Mouse (Mus musculus) lung, postnatal 25 days (tissue): ENCODE results near the gene Dock4.

Source experiments
- DNase-seq: peaks from one replicate; pipeline ENCODE4 v3.0.0; 2022; ENCODE audit warnings: low spot score

Dock4 gene

GRCm38 (mm10) chr12:40654312-40654711 lies 208.6 kb downstream of the Dock4 start:
- no peak for DNase-seq

GRCm38 (mm10) chr12:40655861-40656260 lies 210.1 kb downstream of the Dock4 start:
- DNase-seq: no peak

GRCm38 (mm10) chr12:40656438-40656837 lies 210.7 kb downstream of the Dock4 start:
- no peak for DNase-seq

GRCm38 (mm10) chr12:40657229-40657885 lies 211.6 kb downstream of the Dock4 start:
- no peak for DNase-seq

- peak; percentile 40 for DNase-seq
These were observed 213.9 kb downstream of the Dock4 start for GRCm38 (mm10) chr12:40659689-40660088.

GRCm38 (mm10) chr12:40669460-40669859 lies 223.7 kb downstream of the Dock4 start:
- no peak for DNase-seq

- DNase-seq: no peak
These were observed 225.0 kb downstream of the Dock4 start for GRCm38 (mm10) chr12:40670766-40671165.

- DNase-seq: no peak
These were observed 234.0 kb downstream of the Dock4 start for GRCm38 (mm10) chr12:40679713-40680112.

- DNase-seq: peak; percentile 51
These were observed 234.8 kb downstream of the Dock4 start for GRCm38 (mm10) chr12:40680551-40680950.

GRCm38 (mm10) chr12:40691444-40691843 lies 245.7 kb downstream of the Dock4 start:
- no peak for DNase-seq

- no peak for DNase-seq
These were observed 248.4 kb downstream of the Dock4 start for GRCm38 (mm10) chr12:40694082-40694721.

GRCm38 (mm10) chr12:40698330-40698729 lies 252.6 kb downstream of the Dock4 start:
- no peak for DNase-seq

- peak; percentile 13 for DNase-seq
These were observed 256.6 kb downstream of the Dock4 start for GRCm38 (mm10) chr12:40702233-40702792.

GRCm38 (mm10) chr12:40704296-40704695 lies 258.5 kb downstream of the Dock4 start:
- no peak for DNase-seq

- no peak for DNase-seq
These were observed 261.4 kb downstream of the Dock4 start for GRCm38 (mm10) chr12:40707108-40707507.

- DNase-seq: no peak
These were observed 263.3 kb downstream of the Dock4 start for GRCm38 (mm10) chr12:40709094-40709493.

- no peak for DNase-seq
These were observed 266.5 kb downstream of the Dock4 start for GRCm38 (mm10) chr12:40712235-40712634.

- no peak for DNase-seq
These were observed 268.5 kb downstream of the Dock4 start for GRCm38 (mm10) chr12:40714288-40714687.

- no peak for DNase-seq
These were observed 269.4 kb downstream of the Dock4 start for GRCm38 (mm10) chr12:40715174-40715573.

GRCm38 (mm10) chr12:40728373-40728772 lies 282.6 kb downstream of the Dock4 start:
- no peak for DNase-seq

- no peak for DNase-seq
These were observed 285.0 kb downstream of the Dock4 start for GRCm38 (mm10) chr12:40730756-40731155.

- DNase-seq: no peak
These were observed 299.7 kb downstream of the Dock4 start for GRCm38 (mm10) chr12:40745501-40745900.

GRCm38 (mm10) chr12:40746081-40746480 lies 300.3 kb downstream of the Dock4 start:
- DNase-seq: peak; percentile 62
